Mouse (Mus musculus) layer of hippocampus, adult 9-11 months (tissue): ENCODE data around the gene Enox1.
A peak's percentile ranks its signal among the peaks of the same experiment; 100 is the strongest.
"Not testable (repeated sequence)": the region's sequence is repeated elsewhere in the genome, so short reads cannot be mapped to it uniquely, and the experiment has no call there.

Experiments
- DNase-seq: peaks from one replicate; pipeline ENCODE4 v3.0.0; 2022

The Enox1 gene

DNA sequence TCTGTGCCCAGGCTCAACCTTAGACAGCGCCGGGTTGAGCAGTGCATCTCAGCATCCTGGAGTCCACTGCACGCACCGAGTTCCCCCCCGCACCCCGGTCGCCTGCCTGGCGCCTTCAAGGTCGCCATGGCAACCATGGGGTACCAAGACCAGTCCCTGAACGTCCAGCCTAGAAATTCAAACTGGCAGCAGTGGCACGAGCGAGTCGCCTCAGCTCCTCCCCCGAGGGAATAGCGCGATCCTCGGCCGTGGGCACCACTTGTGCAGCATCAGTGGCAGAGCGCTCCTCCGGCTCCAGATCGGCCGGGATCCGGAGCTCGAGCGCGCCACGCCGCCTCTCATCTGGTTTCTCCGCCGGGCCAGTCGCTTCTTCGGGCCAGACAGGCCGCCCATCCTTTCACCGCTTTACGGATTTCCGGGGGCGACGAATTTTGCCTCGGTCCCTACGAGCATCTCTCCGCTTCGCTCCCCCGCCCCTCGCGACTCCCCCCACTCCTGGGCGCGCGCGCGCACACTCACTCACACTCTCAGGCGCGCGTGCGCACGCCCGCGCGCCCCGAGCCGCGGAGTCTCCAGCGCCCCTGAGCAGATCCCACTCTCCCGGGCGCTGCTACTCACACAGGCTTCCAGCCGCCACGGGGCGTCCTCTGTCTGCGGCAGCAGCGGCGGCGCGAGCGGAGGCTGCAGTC is at the start of gene Enox1:
Gene Enox1 (plus strand): TSS at position 542 of the 689 bp plus-strand sequence.
- DNase-seq, result peak; percentile 88

- not testable (repeated sequence) for DNase-seq
Observed at GRCm38 (mm10) chr14:77110622-77111021, 45.9 kb upstream of the Enox1 start.

DNA sequence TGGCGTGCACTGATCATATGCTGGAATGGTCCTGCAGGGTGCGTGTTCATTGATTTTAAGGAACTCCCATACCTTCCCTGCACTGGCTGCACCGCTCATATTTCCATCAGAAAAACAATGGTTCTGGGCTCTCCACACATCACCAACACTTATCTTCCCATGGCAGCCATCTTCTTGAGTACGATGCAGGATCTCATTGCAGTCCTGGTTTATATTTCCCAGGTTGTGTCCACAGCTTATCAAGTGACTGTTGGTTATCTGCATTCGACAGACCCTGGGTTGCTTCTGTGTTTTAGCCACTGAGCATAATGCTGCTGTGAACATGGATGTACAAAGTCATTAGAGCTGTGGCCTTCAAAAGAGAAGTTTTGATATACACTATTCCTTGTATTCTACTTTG is 26.0 kb upstream of the Enox1 start:
- no peak for DNase-seq

DNA sequence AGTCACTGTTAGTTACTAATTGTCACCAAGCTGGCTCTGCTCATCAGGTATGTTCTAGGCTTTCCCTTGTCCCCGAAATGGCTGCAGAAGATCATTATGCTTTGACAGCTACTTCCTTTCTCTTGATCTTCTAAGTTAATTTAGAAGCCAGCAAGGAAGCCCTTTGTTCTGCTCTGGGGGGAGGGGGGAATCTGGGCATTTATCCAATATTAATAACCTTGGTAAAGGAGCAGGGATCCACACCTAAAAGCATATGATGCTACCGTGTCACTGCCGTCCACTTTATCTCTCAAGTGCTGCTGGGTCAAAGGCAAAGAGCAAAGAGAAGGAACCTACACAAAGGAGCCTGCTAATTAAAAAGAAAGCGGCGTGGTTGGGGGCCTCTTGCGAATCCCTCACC is 19.6 kb upstream of the Enox1 start:
- DNase-seq, result no peak

GRCm38 (mm10) chr14:77141324-77142282 is 15.0 kb upstream of the Enox1 start:
- peak; percentile 67 for DNase-seq

- DNase-seq, result no peak
Observed at GRCm38 (mm10) chr14:77145103-77145502, 11.5 kb upstream of the Enox1 start.

- DNase-seq, result no peak
Observed at GRCm38 (mm10) chr14:77147635-77148034, 8.9 kb upstream of the Enox1 start.

DNA sequence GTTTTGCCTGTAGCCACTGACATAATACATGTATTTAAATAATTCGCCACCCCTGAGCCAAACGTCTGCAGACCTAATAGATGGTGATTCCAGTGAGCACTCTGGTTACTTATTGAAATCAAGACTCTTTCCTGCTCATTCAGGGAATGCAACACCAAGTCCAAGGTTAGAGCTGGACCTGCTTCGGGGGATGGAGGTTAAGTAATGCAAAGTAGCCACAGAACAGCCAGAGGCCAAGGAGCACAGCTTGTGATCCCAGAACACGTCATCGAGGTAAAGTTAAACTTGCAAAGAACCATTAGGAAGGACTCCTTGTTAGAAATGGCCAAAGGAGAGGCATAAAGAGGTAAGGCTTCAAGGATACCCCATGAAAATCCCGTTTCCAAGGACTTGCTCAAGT is 6.0 kb upstream of the Enox1 start:
- DNase-seq, result no peak

DNA sequence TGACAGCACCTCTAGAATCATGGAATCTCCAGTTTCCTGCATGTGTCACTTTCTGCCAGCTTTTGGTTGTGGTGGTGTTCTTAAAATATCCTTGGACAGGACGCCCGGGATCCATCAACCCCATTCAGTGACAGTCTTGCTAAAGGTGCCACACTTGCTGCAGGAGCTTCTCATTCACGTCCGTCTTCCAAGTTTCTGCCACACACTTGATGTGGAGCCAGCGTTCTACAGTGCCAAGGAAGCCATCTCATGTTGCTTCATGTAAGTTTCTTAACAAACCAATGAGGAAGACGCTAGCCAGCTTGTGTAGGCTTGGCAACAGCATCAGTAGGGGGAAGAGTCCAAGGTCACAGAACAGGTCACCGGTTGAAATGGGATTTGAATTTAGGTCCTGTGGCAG is 5.1 kb upstream of the Enox1 start:
- no peak for DNase-seq

- no peak for DNase-seq
Observed at GRCm38 (mm10) chr14:77156911-77157504, 445 bp downstream of the Enox1 start.

GRCm38 (mm10) chr14:77157505-77157911 is 945 bp downstream of the Enox1 start:
- peak; percentile 92 for DNase-seq

- DNase-seq, result no peak
Observed at GRCm38 (mm10) chr14:77159397-77159796, 2.8 kb downstream of the Enox1 start.

DNA sequence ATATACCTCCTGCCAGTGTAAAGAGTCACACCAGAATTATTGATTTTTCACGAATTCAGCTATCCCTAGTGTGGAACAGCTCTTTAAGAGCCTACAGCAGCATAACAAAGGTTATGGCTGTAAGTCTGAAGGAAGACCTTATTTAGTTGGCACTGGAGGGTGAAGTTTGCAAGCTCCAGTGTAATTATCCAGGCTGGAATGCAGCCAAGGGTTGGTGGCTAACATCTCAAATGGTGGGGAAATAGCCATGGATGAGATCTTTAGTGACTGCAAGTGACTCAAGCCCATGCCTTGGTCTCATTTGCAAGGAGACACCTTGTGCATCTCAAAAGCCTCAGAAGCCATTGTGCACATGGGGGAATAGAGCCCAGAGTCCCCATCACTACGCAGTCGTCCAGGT is 5.9 kb downstream of the Enox1 start:
- no peak for DNase-seq

- DNase-seq, result no peak
Observed at GRCm38 (mm10) chr14:77164396-77164795, 7.8 kb downstream of the Enox1 start.

DNA sequence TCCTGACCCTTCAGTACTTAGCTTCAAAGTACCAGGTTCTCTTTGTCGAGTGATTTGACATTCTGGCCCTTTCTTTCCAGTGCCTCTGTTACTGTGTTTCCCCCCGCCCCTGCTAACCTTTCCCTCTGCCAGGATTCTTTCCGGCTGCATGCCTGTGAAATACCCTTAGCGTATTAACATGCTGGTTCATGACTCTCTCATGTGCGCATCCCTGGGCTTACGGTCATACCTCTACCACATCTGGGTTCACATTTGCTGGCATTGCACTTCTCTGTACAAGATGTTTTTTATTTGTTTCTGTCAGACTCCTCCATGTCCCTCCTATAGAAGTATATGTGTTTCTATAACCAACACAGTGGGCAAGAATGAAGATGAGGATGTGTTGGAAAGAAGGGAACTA is 11.6 kb downstream of the Enox1 start:
- DNase-seq, result no peak

- no peak for DNase-seq
Observed at GRCm38 (mm10) chr14:77174491-77174890, 17.9 kb downstream of the Enox1 start.

- DNase-seq, result no peak
Observed at GRCm38 (mm10) chr14:77174931-77175330, 18.4 kb downstream of the Enox1 start.

GRCm38 (mm10) chr14:77180241-77180640 is 23.7 kb downstream of the Enox1 start:
- DNase-seq, result peak; percentile 51

GRCm38 (mm10) chr14:77180753-77181374 is 24.3 kb downstream of the Enox1 start:
- DNase-seq, result no peak

GRCm38 (mm10) chr14:77183491-77183890 is 26.9 kb downstream of the Enox1 start:
- DNase-seq, result no peak

- DNase-seq, result no peak
Observed at GRCm38 (mm10) chr14:77190158-77190557, 33.6 kb downstream of the Enox1 start.

- DNase-seq, result no peak
Observed at GRCm38 (mm10) chr14:77195314-77196020, 38.9 kb downstream of the Enox1 start.
